Mouse (Mus musculus): ENCODE measurements around the gene Npsr1.

GRCm38 (mm10) chr9:24285419-24285818, 187.6 kb downstream of the Npsr1 start:
- TF ChIP-seq CTCF (IDR thresholded peaks at IDR 0.05; ENCODE audit: low read depth) (no peak), EP300 (optimal IDR thresholded peaks at IDR 0.05) (no peak)

Measured in stomach, postnatal 0 days (tissue).